Mouse (Mus musculus) lung, embryonic 15.5 days (tissue): ENCODE results near the gene Ift122. TPM values are rescaled to one million over a fixed set of nuclear protein-coding genes. Genes with fewer than 3 reads are reported as not detected.
A peak's percentile ranks its signal among the peaks of the same experiment; 100 is the strongest.

Source experiments
- ATAC-seq: fragments of 200-750 bp; cut with Nextera tagmentation; 2 replicates; pipeline ENCODE4 v1.8.0; 2017; ENCODE audit warnings: moderate number of reproducible peaks, borderline replicate concordance; ENCODE audit not compliant: low FRiP score, low TSS enrichment; ENCODE audit errors: extremely low read depth
- H3K27ac ChIP-seq: fragments of 300-500 bp; sonication (generic); 2 replicates; pipeline ENCODE4 v1.5.1; 2015; ENCODE audit warnings: moderate library complexity, mild to moderate bottlenecking, inconsistent platforms
- H3K27me3 ChIP-seq: fragments of 300-500 bp; sonication (generic); 2 replicates; pipeline ENCODE4 v1.6.1; 2015; ENCODE audit warnings: inconsistent platforms
- H3K36me3 ChIP-seq: fragments of 300-500 bp; sonication (generic); 2 replicates; pipeline ENCODE4 v1.6.1; 2015; ENCODE audit warnings: inconsistent platforms
- H3K4me1 ChIP-seq: fragments of 300-500 bp; sonication (generic); 2 replicates; pipeline ENCODE4 v1.6.1; 2015; ENCODE audit warnings: inconsistent platforms
- H3K4me2 ChIP-seq: fragments of 300-500 bp; sonication (generic); 2 replicates; pipeline ENCODE4 v1.6.1; 2015; ENCODE audit warnings: inconsistent platforms, mild to moderate bottlenecking, moderate library complexity
- H3K4me3 ChIP-seq: fragments of 300-500 bp; sonication (generic); 2 replicates; pipeline ENCODE4 v1.5.1; 2015; ENCODE audit warnings: mild to moderate bottlenecking, inconsistent platforms
- H3K9ac ChIP-seq: fragments of 300-500 bp; sonication (generic); 2 replicates; pipeline ENCODE4 v1.6.1; 2015; ENCODE audit warnings: inconsistent platforms
- H3K9me3 ChIP-seq: fragments of 300-500 bp; sonication (generic); 2 replicates; pipeline ENCODE4 v1.6.1; 2016; ENCODE audit warnings: inconsistent platforms
- WGBS: fragments of 180-500 bp; shearing (Covaris S2); methylation state at CpG from one replicate; pipeline ENCODE4 v1.1.7; 2015; 5-methylcytosine and 5-hydroxymethylcytosine counted together
- polyA plus RNA-seq: library from polyadenylated mRNA; unstranded; fragments of >200 nt; fragmentation: Nextera tagmentation; extraction: Ambion mirVana; gene quantifications from 2 replicates; pipeline ENCODE4 v1.2.1, GENCODE M21; 2015

Gene Ift122
- 21.9 and 24.6 TPM in 2 replicates for polyA plus RNA-seq

GRCm38 (mm10) chr6:115853091-115853813 is at the start of gene Ift122, which contains the start of gene Mbd4:
TSS of gene Ift122 (plus strand) at chr6:115853470.
TSS of gene Mbd4 (minus strand) at chr6:115853371.
- Histone ChIP-seq H3K27me3 (no peaks in the 10 kb centered on the region), H3K4me2 (peak within 1 kb of the TSS; percentile 67), H3K4me1 (peaks cover 30% of the 10 kb centered on the region), H3K9me3 (no peaks in the 10 kb centered on the region), H3K27ac (peak within 1 kb of the TSS; percentile 88), H3K4me3 (peak within 1 kb of the TSS; percentile 68), H3K9ac (peak within 1 kb of the TSS; percentile 53), H3K36me3 (0 out of 2 replicates have a peak, but pooled peaks cover 12% of the 10 kb centered on the region)
- peak; percentile 97 for ATAC-seq
- under 1% methylated on average over 51 of the region's 51 CpGs for WGBS

GRCm38 (mm10) chr6:115803541-115804382 is 49.5 kb upstream of the Ift122 start:
- Histone ChIP-seq H3K4me2 (no peak overlapping the region), H3K36me3 (peaks cover 73% of the 10 kb centered on the region), H3K4me3 (no peak overlapping the region), H3K9me3 (no peaks in the 10 kb centered on the region), H3K27ac (0 out of 2 replicates have a peak overlapping the region, but pooled peaks have one; percentile 13), H3K4me1 (peaks cover 21% of the 10 kb centered on the region), H3K27me3 (no peaks in the 10 kb centered on the region), H3K9ac (0 out of 2 replicates have a peak overlapping the region, but pooled peaks have one; percentile 4)
- 37% methylated on average over 16 of the region's 16 CpGs for WGBS
- peak; percentile 32; the same call in 1 of the 2 replicates for ATAC-seq

- H3K27me3 ChIP-seq: no peaks in the 10 kb centered on the region
- no peaks in the 10 kb centered on the region for H3K9me3 ChIP-seq
- peaks cover 21% of the 10 kb centered on the region for H3K4me1 ChIP-seq
- H3K27ac ChIP-seq: no peak overlapping the region
- H3K4me2 ChIP-seq: no peak overlapping the region
- no peak overlapping the region for H3K4me3 ChIP-seq
- peaks cover 65% of the 10 kb centered on the region for H3K36me3 ChIP-seq
- ATAC-seq: no peak
- WGBS: 58% methylated on average over 10 of the region's 10 CpGs
- 0 out of 2 replicates have a peak overlapping the region, but pooled peaks have one; percentile 4 for H3K9ac ChIP-seq
These were observed 48.7 kb upstream of the Ift122 start for GRCm38 (mm10) chr6:115804432-115805192.

GRCm38 (mm10) chr6:115807464-115808195 is 45.6 kb upstream of the Ift122 start:
- WGBS: 3% methylated on average over 15 of the region's 15 CpGs
- H3K36me3 ChIP-seq: peaks cover 40% of the 10 kb centered on the region

GRCm38 (mm10) chr6:115808196-115808487 is 45.1 kb upstream of the Ift122 start:
- Histone ChIP-seq H3K4me3 (peak overlapping the region; percentile 83), H3K9ac (peak overlapping the region; percentile 95), H3K4me2 (peak overlapping the region; percentile 84), H3K4me1 (peaks cover 21% of the 10 kb centered on the region), H3K36me3 (peaks cover 39% of the 10 kb centered on the region), H3K27me3 (no peaks in the 10 kb centered on the region), H3K27ac (peak overlapping the region; percentile 89), H3K9me3 (no peaks in the 10 kb centered on the region)
- under 1% methylated on average over 22 of the region's 22 CpGs for WGBS
- ATAC-seq: no peak

More at GRCm38 (mm10) chr6:115807464-115808195, 45.6 kb upstream of the Ift122 start:
- ATAC-seq: no peak
- no peaks in the 10 kb centered on the region for H3K9me3 ChIP-seq
- peak overlapping the region; percentile 84 for H3K4me2 ChIP-seq
- H3K9ac ChIP-seq: peak overlapping the region; percentile 95
- peak overlapping the region; percentile 83 for H3K4me3 ChIP-seq
- peak overlapping the region; percentile 89 for H3K27ac ChIP-seq
- H3K4me1 ChIP-seq: peaks cover 21% of the 10 kb centered on the region
- no peaks in the 10 kb centered on the region for H3K27me3 ChIP-seq

GRCm38 (mm10) chr6:115808488-115809231 is 44.6 kb upstream of the Ift122 start, which contains the start of gene Rpl32:
TSS of gene Rpl32 (minus strand) at chr6:115808747.
- ATAC-seq: peak; percentile 85

GRCm38 (mm10) chr6:115811606-115812005 is 41.7 kb upstream of the Ift122 start:
- H3K36me3 ChIP-seq: peaks cover 8% of the 10 kb centered on the region
- no peak overlapping the region for H3K4me3 ChIP-seq
- no peaks in the 10 kb centered on the region for H3K27me3 ChIP-seq
- H3K9me3 ChIP-seq: no peaks in the 10 kb centered on the region
- no peak overlapping the region for H3K4me2 ChIP-seq
- H3K9ac ChIP-seq: no peak overlapping the region
- WGBS: 64% methylated on average over 8 of the region's 8 CpGs
- peaks cover 8% of the 10 kb centered on the region for H3K4me1 ChIP-seq
- no peak for ATAC-seq
- H3K27ac ChIP-seq: no peak overlapping the region

More at GRCm38 (mm10) chr6:115808488-115809231, 44.6 kb upstream of the Ift122 start, which contains the start of gene Rpl32:
- peak within 1 kb of the TSS; percentile 84 for H3K4me2 ChIP-seq
- under 1% methylated on average over 47 of the region's 47 CpGs for WGBS
- H3K9me3 ChIP-seq: no peaks in the 10 kb centered on the region
- H3K9ac ChIP-seq: peak within 1 kb of the TSS; percentile 95
- H3K4me1 ChIP-seq: peaks cover 20% of the 10 kb centered on the region
- H3K27me3 ChIP-seq: no peaks in the 10 kb centered on the region
- peak within 1 kb of the TSS; percentile 89 for H3K27ac ChIP-seq
- H3K4me3 ChIP-seq: peak within 1 kb of the TSS; percentile 83
- peaks cover 37% of the 10 kb centered on the region for H3K36me3 ChIP-seq

GRCm38 (mm10) chr6:115814104-115814503 is 39.2 kb upstream of the Ift122 start:
- no peak overlapping the region for H3K4me3 ChIP-seq
- H3K27ac ChIP-seq: no peak overlapping the region
- H3K9ac ChIP-seq: no peak overlapping the region
- H3K4me2 ChIP-seq: no peak overlapping the region
- no peak; the same call in 1 of the 2 replicates for ATAC-seq
- no peaks in the 10 kb centered on the region for H3K4me1 ChIP-seq
- 36% methylated on average over 4 of the region's 4 CpGs for WGBS
- H3K36me3 ChIP-seq: no peaks in the 10 kb centered on the region
- no peaks in the 10 kb centered on the region for H3K27me3 ChIP-seq
- no peaks in the 10 kb centered on the region for H3K9me3 ChIP-seq

GRCm38 (mm10) chr6:115815041-115815440 is 38.2 kb upstream of the Ift122 start:
- Histone ChIP-seq H3K36me3 (no peaks in the 10 kb centered on the region), H3K27ac (no peak overlapping the region), H3K27me3 (no peaks in the 10 kb centered on the region), H3K9ac (no peak overlapping the region), H3K4me3 (no peak overlapping the region), H3K4me1 (no peaks in the 10 kb centered on the region), H3K4me2 (no peak overlapping the region), H3K9me3 (no peaks in the 10 kb centered on the region)
- ATAC-seq: no peak
- 71% methylated on average over 4 of the region's 4 CpGs for WGBS

- H3K4me1 ChIP-seq: no peaks in the 10 kb centered on the region
- H3K27me3 ChIP-seq: no peaks in the 10 kb centered on the region
- no peak overlapping the region for H3K4me2 ChIP-seq
- WGBS: 73% methylated on average over 2 of the region's 2 CpGs
- H3K36me3 ChIP-seq: no peaks in the 10 kb centered on the region
- H3K27ac ChIP-seq: no peak overlapping the region
- no peak overlapping the region for H3K9ac ChIP-seq
- H3K4me3 ChIP-seq: no peak overlapping the region
- ATAC-seq: no peak
- H3K9me3 ChIP-seq: no peaks in the 10 kb centered on the region
These were observed 35.1 kb upstream of the Ift122 start for GRCm38 (mm10) chr6:115818129-115818528.
